Mouse (Mus musculus): Measurements from ENCODE around the gene Rnf144a.

DNA sequence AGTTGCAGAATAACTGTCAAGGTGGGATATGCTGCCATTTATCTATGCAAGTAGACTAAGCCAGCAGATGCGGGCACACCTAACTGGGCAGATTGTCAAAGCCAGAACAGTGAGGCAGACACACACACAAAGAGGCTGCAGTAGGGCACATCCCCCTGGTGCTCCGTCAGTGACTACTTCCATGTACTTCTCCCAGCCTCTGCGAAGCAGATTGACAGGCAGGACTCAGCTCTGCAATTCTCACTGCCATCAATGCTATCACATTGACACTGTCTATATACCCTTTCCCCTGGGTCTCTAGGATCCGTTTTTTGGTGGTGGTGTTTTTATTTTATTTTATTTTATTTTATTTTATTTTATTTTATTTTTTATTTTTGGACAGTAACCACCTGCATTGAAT is 57.8 kb downstream of the Rnf144a start:
- TF ChIP-seq CTCF (IDR thresholded peaks at IDR 0.05; ENCODE audit: insufficient read depth, low read length), result no peak
- no peak for TF ChIP-seq POLR2A (IDR thresholded peaks at IDR 0.05; ENCODE audit: borderline replicate concordance, extremely low read depth, low read depth, low read length)

All from lung, adult 2 months (tissue).